Mouse (Mus musculus): ENCODE measurements at regions not wholly inside any gene's neighbourhood (a gene's known extent, or its start where the extent isn't known, plus 50 kb on each side); places are given as distances from the start of the nearest gene placed in this dataset.

GRCm38 (mm10) chr14:71359581-71359980 is 759.9 kb upstream of the Fam160b2 start:
- no peak for DNase-seq (ENCODE audit: low spot score in 2 of 2)

DNA sequence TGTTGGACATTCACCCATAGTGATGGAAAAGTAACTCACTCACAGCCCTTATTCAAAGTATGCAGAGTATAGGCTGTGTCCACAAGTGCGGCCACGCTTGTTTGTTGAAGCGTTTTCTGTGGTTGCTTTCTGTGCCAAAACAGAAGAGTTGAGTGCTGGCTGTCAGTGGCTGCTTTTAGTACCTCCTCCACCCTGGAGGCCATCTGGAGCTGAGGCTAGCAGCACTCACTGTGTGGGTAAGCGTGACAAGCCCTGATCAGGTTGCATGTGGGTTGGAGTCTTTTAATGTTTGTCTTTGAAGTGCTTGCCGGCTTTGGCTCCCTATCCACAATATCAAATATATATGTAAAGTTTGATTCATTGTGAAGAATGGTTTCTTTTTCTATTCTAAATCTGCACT is 738.6 kb upstream of the Fam160b2 start:
- no peak for DNase-seq (ENCODE audit: low spot score in 2 of 2)

DNA sequence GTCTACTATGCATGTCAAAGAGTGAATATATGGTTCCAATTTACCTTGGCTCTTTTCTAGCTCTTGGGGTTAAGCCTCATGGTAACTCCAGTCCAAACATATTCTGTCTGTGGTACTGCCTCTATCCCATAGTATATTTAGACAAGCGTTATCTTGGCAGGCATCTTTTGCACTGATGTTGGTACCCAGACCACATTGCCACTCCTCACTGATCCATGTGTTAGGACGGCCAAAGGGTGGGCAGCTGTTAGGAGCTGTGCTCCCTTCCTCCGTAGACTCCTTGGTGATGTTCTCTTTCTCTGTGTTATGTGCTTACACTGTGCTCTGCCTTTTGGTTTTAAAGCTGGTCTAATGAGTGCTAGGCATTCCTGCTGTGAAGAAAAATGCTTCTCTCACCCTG is 737.3 kb upstream of the Fam160b2 start:
- DNase-seq (ENCODE audit: low spot score in 2 of 2), result no peak

GRCm38 (mm10) chr14:71334022-71334421 is 734.4 kb upstream of the Fam160b2 start:
- no peak for DNase-seq (ENCODE audit: low spot score in 2 of 2)

DNA sequence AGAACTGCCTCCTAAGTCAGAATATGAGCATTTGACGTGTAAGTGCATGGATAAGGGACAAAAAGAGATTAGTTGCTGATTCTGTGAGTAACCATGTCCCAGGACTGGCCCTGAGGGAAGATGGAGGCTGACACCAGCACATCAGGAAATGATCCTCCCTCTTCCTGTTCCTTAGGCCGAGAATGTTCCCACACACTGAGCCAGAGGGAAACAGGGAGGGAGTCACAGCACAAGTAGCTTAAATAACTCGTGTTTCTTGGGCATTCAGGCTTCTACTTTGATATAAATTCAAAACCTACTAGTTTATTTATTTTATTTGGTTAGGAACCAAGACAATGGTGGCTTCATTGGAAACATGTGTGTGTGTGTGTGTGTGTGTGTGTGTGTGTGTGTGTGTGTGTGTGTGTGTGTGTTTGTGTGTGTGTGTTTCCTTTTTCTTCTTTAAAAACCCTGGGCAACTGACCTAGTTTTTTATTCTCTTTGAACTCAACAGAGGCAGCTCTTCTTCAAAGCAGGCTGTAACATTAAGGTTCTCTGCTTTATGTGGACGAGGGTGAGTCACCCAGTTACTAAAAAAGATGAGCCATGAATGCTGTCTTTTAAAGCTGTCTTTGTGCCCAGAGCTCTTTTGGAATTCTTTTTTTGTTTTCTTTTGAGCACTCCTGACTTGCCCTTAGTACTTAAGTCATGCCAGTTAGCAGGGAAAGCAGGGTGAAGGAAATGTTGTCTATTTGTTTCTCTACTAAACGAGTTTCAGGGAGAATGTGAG is 730.4 kb upstream of the Fam160b2 start:
- no peak for DNase-seq (ENCODE audit: low spot score in 2 of 2)

GRCm38 (mm10) chr14:71327621-71328020 is 728.0 kb upstream of the Fam160b2 start:
- no peak for DNase-seq (ENCODE audit: low spot score in 2 of 2)

GRCm38 (mm10) chr14:71326521-71327105 is 727.0 kb upstream of the Fam160b2 start:
- no peak for DNase-seq (ENCODE audit: low spot score in 2 of 2)

- DNase-seq (ENCODE audit: low spot score in 2 of 2), result no peak
Observed at GRCm38 (mm10) chr14:71315228-71315627, 715.6 kb upstream of the Fam160b2 start.

DNA sequence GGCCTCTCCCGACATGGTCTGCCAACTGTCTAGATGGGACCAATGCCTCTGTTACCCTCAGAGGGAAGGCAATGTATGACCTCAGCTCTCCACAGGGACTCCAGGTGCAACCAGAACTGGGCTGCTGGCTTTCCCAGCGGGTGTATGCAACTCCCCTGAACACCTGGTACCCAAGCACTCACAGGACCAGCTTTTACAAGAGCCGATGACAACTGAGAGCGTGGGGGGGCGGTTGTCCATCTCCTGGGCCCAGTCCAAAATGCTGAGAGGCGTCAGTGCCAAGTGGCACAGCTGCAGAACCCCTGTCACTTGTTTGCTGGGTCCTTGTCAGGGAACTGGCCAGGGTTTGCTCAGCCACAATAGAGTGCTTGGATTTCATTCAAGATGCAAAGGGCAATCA is 700.1 kb upstream of the Fam160b2 start:
- DNase-seq (ENCODE audit: low spot score in 2 of 2), result no peak

GRCm38 (mm10) chr14:71281568-71281967 is 681.9 kb upstream of the Fam160b2 start:
- no peak for DNase-seq (ENCODE audit: low spot score in 2 of 2)

- DNase-seq (ENCODE audit: low spot score in 2 of 2), result peak in 1 of 2 experiments; percentile 7
Observed at GRCm38 (mm10) chr14:71276309-71276791, 676.7 kb upstream of the Fam160b2 start.

- DNase-seq (ENCODE audit: low spot score in 2 of 2), result no peak
Observed at GRCm38 (mm10) chr14:71272470-71272869, 672.8 kb upstream of the Fam160b2 start.

- DNase-seq (ENCODE audit: low spot score in 2 of 2), result no peak
Observed at GRCm38 (mm10) chr14:71257650-71258049, 658.0 kb upstream of the Fam160b2 start.

DNA sequence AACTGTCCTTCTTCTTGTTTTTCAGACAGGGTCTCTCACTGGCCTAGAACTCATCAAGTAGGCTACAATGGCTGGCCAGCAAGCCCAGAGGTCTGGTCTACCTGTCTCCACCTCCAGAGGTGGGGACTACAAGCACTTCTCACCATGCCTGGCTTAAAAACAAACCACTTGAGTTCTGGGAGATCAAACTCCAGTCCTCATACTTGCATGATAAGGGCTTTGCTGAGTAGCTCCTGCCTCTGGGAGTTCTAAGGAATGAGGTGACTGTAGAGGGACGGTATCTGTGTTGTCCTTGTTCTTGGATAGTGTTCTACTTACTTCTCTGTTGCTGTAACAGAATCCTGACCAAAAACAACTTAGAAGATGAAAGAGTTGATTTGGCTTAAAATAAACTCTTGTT is 654.6 kb upstream of the Fam160b2 start:
- no peak for DNase-seq (ENCODE audit: low spot score in 2 of 2)

DNA sequence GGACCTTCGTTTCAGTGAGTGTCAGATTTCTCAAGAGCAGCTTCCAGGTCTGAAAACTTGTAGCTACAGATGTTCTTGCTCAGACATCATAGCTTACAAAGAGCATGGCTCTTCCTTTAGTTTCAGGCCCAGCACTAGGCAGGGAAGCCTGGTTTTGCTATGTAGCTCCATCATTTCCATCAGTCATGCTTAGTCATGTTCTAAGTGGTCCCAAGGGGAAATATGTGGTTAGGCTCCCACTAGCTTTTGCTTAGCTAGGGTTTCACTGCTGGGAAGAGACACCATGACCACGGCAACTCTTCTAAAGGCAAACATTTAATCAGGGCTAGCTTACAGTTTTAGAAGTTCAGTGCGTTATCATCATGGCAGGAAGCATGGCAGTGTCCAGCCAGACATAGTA is 652.5 kb upstream of the Fam160b2 start:
- no peak for DNase-seq (ENCODE audit: low spot score in 2 of 2)

GRCm38 (mm10) chr14:71251116-71251515 is 651.5 kb upstream of the Fam160b2 start:
- DNase-seq (ENCODE audit: low spot score in 2 of 2), result no peak

DNA sequence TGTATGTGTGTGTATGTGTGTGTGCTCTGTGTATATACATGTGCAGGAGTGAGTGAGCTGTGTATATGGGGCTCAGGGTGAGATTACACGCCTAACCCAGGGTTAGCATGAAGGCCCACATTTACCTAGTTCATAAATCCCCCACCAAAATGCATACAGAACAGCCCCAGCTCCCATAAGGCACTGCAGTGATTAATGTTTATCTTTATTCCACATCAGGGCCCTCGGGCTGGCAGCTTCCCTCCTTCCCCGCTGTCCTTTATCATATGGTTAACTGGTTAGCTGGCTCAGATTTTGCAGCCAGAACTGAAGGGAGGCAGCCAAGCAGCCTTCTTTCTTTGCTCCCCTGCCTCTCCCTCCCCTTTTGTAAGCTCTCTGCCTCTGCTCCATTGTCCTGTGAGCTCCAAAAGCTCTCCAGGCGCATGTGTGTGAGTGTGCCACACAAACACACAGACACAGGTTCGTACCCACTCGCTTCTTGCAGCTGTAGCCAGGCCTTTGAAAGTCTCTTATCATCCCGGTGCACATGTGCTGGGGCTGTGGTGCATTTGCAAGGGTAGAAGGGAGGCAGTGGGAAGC is 649.8 kb upstream of the Fam160b2 start:
- DNase-seq (ENCODE audit: low spot score in 2 of 2), result no peak

DNA sequence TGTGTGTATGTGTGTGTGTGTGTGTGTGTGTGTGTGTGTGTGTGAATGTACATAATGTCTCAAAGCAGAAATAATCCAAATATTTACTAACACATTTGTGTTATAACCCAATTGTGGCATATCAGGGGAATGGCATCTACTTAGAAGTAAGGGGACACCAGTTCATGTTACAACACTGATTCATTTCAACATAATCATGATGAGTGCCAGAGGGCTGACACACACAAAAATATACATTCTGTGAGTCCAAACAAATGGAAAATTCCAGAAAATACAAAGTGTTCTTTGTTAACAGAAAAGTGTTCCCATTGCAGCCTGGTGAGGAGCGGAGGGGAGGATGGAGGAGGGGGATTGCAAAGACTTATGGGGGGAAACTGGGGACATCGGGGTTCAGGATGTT is 648.9 kb upstream of the Fam160b2 start:
- DNase-seq (ENCODE audit: low spot score in 2 of 2), result no peak

- DNase-seq (ENCODE audit: low spot score in 2 of 2), result no peak
Observed at GRCm38 (mm10) chr14:71241655-71242390, 642.2 kb upstream of the Fam160b2 start.

- no peak for DNase-seq (ENCODE audit: low spot score in 2 of 2)
Observed at GRCm38 (mm10) chr14:71236192-71236591, 636.6 kb upstream of the Fam160b2 start.

DNA sequence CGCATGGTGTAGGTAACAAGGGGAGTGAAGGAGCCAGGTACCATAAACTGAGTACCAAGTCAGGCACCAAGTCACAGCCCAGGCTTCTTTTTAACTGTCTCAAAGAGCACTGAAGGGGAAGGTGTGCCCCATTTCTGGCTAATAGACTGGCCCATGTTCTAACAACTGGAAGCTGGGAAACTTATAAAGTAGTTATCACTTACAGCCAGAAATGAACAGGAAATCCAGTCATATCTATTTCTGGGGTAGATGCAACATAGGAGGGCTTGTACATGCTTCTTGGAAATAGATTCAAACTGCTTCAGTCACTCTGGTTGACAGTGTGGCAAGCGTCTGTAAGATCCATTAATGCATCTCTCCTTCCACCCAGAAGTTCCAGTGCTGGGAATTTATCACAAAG is 635.3 kb upstream of the Fam160b2 start:
- DNase-seq (ENCODE audit: low spot score in 2 of 2), result no peak

GRCm38 (mm10) chr14:71234276-71234675 is 634.6 kb upstream of the Fam160b2 start:
- no peak for DNase-seq (ENCODE audit: low spot score in 2 of 2)

All from adrenal gland, postnatal 4 days (tissue).